Mouse (Mus musculus) heart, embryonic 15.5 days (tissue): Measurements from ENCODE around the gene Tcl1b3. TPM values are rescaled to one million over a fixed set of nuclear protein-coding genes. Genes with fewer than 3 reads are reported as not detected.
"Not testable (repeated sequence)": the region's sequence is repeated elsewhere in the genome, so short reads cannot be mapped to it uniquely, and the experiment has no call there.

Experiments used
- ATAC-seq: fragments of 200-750 bp; cut with Nextera tagmentation; replicated peaks from 2 replicates; pipeline ENCODE4 v1.8.0; 2017; ENCODE audit warnings: low read depth, moderate TSS enrichment; ENCODE audit not compliant: insufficient number of reproducible peaks, insufficient read depth, low FRiP score
- H3K27ac ChIP-seq: fragments of 300-500 bp; sonication (generic); 2 replicates; pipeline ENCODE4 v1.5.1; 2015; ENCODE audit warnings: mild to moderate bottlenecking, inconsistent platforms
- H3K27me3 ChIP-seq: fragments of 300-500 bp; sonication (generic); 2 replicates; pipeline ENCODE4 v1.6.1; 2015; ENCODE audit warnings: inconsistent platforms
- H3K36me3 ChIP-seq: fragments of 300-500 bp; sonication (generic); 2 replicates; pipeline ENCODE4 v1.6.1; 2015; ENCODE audit warnings: mild to moderate bottlenecking, inconsistent platforms
- H3K4me1 ChIP-seq: fragments of 300-500 bp; sonication (generic); replicated peaks from 2 replicates; pipeline ENCODE4 v1.6.1; 2015; ENCODE audit warnings: inconsistent platforms
- H3K4me2 ChIP-seq: fragments of 300-500 bp; sonication (generic); 2 replicates; pipeline ENCODE4 v1.6.1; 2015; ENCODE audit warnings: inconsistent platforms, mild to moderate bottlenecking, moderate library complexity
- H3K4me3 ChIP-seq: fragments of 300-500 bp; sonication (generic); 2 replicates; pipeline ENCODE4 v1.5.1; 2015; ENCODE audit warnings: mild to moderate bottlenecking, inconsistent platforms
- H3K9ac ChIP-seq: fragments of 300-500 bp; sonication (generic); 2 replicates; pipeline ENCODE4 v1.6.1; 2015; ENCODE audit warnings: mild to moderate bottlenecking, inconsistent platforms
- H3K9me3 ChIP-seq: fragments of 300-500 bp; sonication (generic); replicated peaks from 2 replicates; pipeline ENCODE4 v1.6.1; 2016; ENCODE audit warnings: inconsistent platforms
- WGBS: fragments of 180-500 bp; shearing (Covaris S2); methylation state at CpG from one replicate; pipeline ENCODE4 v1.1.7; 2015; ENCODE audit warnings: mixed read lengths; 5-methylcytosine and 5-hydroxymethylcytosine counted together
- polyA plus RNA-seq: library from polyadenylated mRNA; unstranded; fragments of >200 nt; fragmentation: Nextera tagmentation; extraction: Ambion mirVana; gene quantifications from 2 replicates; pipeline ENCODE4 v1.2.1, GENCODE M21; 2015

Tcl1b3 gene
- polyA plus RNA-seq, 1 experiment from 2014 or later, result not detected

DNA sequence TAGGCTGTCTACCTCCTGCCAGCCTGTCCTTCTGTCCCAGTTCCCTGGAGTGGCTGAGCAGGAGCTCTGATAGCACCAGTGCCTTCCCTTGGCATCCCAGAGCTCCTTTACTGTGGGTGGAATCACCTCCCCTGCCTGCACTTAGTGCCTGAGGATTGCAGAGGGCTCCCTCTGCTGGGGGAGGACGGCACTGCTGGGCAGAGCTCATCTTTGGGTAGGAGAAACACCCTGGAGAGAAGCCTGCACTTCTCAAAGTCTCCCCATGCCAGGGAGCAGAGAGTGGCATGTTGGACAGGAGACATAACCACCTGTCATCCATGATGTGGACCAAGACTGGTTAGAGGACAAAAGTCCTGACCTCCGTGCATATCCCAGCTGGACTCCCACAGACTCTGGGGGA, 1.9 kb upstream of the Tcl1b3 start:
- H3K9me3 ChIP-seq, H3K36me3 ChIP-seq, H3K4me1 ChIP-seq, H3K4me3 ChIP-seq, H3K9ac ChIP-seq, ATAC-seq, H3K27me3 ChIP-seq, H3K27ac ChIP-seq, H3K4me2 ChIP-seq: not testable (repeated sequence)
- 38% methylated on average over 2 of the region's 2 CpGs for WGBS

DNA sequence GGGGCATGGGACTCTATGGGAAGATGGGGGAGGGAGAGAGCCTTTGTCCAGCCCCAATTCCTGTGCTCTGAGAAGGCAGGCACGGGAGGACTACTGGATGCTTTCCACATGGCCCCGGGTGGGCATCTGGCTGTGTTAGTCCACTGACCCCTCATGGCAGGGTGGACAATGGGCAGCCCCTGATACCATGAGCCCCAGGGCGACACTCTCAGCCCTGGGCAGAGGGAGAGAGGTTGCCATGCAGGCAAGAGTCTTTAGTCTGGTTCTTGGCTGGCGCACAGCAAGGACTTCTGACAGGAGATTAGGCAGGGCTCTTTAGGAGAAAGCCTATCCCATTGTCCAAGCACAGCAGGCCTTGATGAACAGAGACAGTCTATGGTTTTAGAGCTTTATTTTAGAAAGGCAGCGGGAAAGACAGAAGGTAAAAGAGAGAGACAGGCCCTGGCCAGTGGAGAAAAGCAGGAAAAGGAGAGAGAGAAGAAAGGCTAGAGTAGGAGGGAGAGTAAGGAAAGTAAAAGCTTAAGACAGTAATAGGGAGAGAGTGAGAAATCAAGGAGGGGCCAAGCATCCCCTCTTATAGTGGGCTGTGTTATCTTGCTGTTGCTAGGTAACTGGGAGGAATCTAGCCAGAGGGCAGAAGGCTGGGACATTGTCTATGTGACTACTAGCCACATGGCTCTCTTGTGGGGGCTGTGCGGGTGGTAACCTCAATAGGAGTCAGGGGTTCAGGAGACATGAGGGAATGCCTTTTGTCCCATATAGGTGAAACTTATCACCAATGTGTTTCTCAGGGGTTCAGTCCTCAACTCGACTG, 9.0 kb downstream of the Tcl1b3 start:
- not testable (repeated sequence) for H3K27ac ChIP-seq, H3K9me3 ChIP-seq, H3K9ac ChIP-seq, ATAC-seq, H3K4me3 ChIP-seq, H3K27me3 ChIP-seq, H3K36me3 ChIP-seq, H3K4me2 ChIP-seq, H3K4me1 ChIP-seq
- WGBS, result 56% methylated on average over 7 of the region's 7 CpGs

DNA sequence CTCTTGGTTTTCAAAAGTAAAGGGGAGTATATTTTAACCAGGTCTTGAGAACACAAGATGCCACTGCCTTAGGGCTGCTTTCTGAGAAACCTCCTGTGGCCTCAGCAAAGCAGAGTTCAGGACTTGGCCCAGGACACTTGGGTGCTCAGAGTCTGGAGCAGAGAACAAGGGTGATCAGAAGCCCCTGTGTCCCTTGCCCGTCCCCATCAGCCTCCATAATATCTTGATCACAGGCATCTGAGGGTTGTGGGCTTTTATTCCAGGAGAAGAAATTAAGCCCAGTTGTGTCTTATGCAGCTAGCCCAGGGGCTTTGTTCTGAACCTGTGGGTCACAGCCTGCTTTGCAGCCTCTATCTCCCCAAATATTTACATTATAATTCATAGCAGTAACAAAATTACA, 10.8 kb downstream of the Tcl1b3 start, which contains the start of gene Tcl1b4:
Gene Tcl1b4 (plus strand): TSS at position 301 of the 400 bp plus-strand sequence.
- H3K9me3 ChIP-seq, H3K4me2 ChIP-seq, H3K9ac ChIP-seq, H3K36me3 ChIP-seq, H3K27me3 ChIP-seq, H3K27ac ChIP-seq, H3K4me1 ChIP-seq, ATAC-seq, H3K4me3 ChIP-seq: not testable (repeated sequence)
- WGBS, result 70% methylated on average over 1 of the region's 1 CpGs

DNA sequence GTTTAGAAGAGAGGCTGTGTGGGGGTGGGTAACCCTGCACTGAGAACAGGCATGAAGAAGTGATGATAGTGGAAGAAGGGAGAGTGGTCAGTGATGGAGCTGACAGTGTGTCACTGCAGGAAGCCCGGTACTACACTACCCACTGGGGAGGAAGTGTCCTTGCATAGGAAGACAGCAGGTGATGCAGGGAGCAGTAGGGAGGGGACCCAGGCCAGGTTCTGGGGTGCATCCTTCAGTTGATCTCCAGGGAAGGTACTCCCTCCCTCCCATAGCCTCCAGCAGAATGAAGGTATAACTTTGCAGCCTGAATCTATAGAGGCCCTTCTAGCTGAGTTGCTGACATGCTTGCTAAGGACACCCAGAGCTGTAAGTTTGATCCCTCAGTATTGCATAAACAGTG, 16.2 kb downstream of the Tcl1b3 start:
- H3K9me3 ChIP-seq, result no peaks in the 10 kb centered on the region
- no peak overlapping the region for H3K4me3 ChIP-seq
- H3K27me3 ChIP-seq, result no peaks in the 10 kb centered on the region
- H3K4me1 ChIP-seq, result no peaks in the 10 kb centered on the region
- no peaks in the 10 kb centered on the region for H3K36me3 ChIP-seq
- no peak overlapping the region for H3K9ac ChIP-seq
- 36% methylated on average over 1 of the region's 1 CpGs for WGBS
- ATAC-seq, result no peak
- H3K4me2 ChIP-seq, result no peak overlapping the region
- no peak overlapping the region for H3K27ac ChIP-seq

DNA sequence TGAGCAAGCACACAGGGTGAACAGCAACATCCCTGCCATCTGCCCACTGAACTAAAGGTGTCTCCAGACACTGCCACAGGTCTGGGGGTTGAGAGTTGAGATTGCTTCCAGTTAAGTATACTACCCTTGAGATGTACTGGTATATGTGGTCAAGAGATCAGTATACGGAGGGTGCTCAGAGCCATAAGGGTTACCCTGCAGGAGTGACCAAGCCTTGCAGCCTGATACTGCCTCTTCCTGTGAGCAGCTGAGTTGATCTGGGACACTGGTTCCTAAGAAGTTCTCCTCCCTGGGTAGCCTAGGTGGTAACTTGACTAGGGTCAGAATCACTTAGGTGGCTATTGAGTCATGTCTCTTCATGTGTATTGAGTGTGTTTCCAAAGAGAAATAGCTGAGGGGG, 17.6 kb downstream of the Tcl1b3 start:
- 89% methylated on average over 1 of the region's 1 CpGs for WGBS
- Histone ChIP-seq H3K9ac (no peak overlapping the region), H3K27ac (no peak overlapping the region), H3K27me3 (no peaks in the 10 kb centered on the region), H3K9me3 (no peaks in the 10 kb centered on the region), H3K4me1 (no peaks in the 10 kb centered on the region), H3K4me3 (no peak overlapping the region), H3K4me2 (no peak overlapping the region), H3K36me3 (no peaks in the 10 kb centered on the region)
- no peak for ATAC-seq

DNA sequence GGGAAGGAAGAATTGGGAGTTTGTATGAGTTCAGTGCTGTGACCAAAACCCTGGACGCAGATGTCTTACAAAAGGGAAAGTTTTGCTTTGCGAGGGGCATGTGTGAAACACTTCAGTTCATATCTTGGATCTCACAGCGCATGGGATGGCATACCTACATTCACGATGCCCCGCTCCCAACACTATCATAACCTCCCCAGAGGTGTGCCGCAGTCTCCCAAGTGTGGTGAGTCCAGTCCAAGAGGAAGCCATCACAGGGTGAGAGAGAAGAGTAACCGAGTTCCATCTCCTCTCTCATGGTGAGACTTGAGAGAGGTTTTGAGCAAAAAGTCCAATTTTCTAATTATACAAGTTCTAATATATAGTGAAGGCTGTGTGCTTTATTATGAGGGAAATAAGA, 18.4 kb downstream of the Tcl1b3 start:
- WGBS, result 87% methylated on average over 7 of the region's 7 CpGs
- H3K9ac ChIP-seq, result no peak overlapping the region
- no peaks in the 10 kb centered on the region for H3K4me1 ChIP-seq
- no peaks in the 10 kb centered on the region for H3K9me3 ChIP-seq
- H3K27me3 ChIP-seq, result no peaks in the 10 kb centered on the region
- no peak overlapping the region for H3K27ac ChIP-seq
- no peak overlapping the region for H3K4me2 ChIP-seq
- no peak overlapping the region for H3K4me3 ChIP-seq
- no peaks in the 10 kb centered on the region for H3K36me3 ChIP-seq
- ATAC-seq, result no peak

DNA sequence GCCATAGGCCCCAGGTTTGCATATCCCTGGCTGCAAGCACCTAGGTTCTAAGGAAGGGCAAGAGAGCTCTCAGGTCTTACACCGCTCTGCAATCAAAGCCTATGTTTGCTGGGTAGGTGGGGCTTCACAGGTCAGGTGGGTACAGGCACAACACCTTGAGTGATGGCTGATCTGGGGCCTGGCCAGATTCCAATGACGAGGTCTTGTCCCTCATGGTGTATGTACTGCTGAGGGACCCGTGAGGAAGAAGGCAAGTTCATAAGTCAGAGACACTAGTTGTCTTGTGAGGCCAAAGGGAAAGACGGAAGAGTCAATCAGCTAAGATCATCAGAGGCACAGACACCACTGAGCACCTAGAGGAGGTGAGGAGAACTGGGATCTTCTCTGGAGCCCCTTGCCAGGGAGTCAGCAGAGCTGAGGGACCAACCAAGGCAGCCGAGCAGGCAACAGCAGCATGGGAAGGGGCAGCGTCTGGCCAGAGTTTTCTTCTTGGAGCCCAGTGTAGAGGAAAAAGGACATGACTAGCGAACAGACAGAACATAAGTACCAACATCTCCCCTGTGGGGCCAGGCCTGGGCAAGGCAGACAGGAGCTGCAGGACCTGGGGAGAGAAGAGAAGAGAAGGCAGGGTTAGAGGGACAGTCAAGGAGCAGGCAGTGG, 26.4 kb downstream of the Tcl1b3 start:
- no peaks in the 10 kb centered on the region for H3K4me1 ChIP-seq
- H3K4me2 ChIP-seq, result no peak overlapping the region
- WGBS, result 80% methylated on average over 7 of the region's 7 CpGs
- no peaks in the 10 kb centered on the region for H3K36me3 ChIP-seq
- no peaks in the 10 kb centered on the region for H3K27me3 ChIP-seq
- no peak overlapping the region for H3K27ac ChIP-seq
- no peaks in the 10 kb centered on the region for H3K9me3 ChIP-seq
- H3K4me3 ChIP-seq, result no peak overlapping the region
- no peak overlapping the region for H3K9ac ChIP-seq
- no peak for ATAC-seq

DNA sequence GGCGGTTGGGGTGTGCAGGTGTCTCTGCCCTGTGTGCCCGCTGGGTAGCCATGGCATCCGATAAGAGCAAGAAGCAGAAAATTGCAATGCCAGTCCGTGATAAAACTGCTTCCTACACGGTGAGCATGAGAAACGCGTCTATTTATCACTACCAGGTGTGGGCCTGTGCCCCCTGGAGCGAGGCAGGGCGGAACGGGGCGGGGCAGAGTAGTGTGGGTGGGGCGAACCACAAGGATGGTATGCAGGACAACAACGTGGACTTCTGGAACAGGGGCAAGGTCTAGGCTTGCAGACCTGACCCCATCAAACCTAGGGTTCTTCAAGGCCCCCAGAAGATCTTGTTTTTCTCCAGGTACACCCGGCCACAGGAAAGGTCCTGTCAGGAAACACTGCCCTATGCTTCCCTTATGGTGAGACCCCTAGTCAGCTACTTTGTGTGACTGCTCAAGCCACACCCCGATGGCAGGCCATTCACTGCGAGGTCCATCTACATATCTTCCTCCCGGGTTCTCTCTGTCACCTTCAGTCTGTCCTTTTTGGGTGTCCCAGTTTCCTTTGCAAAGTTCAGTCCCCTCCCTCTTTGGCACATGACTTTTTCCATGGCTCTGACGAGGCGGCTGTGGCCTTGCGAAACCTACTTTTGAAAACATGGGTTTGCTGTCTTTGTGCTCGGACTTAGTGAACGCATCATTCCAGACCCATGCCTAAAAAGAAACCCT, 31.9 kb downstream of the Tcl1b3 start, which contains the start of gene Tcl1:
Gene Tcl1 (minus strand): TSS at position 193 of the 719 bp plus-strand sequence.
- 82% methylated on average over 22 of the region's 22 CpGs for WGBS
- Histone ChIP-seq H3K36me3 (no peaks in the 10 kb centered on the region), H3K4me3 (no peak within 1 kb of the TSS), H3K27me3 (no peaks in the 10 kb centered on the region), H3K27ac (no peak within 1 kb of the TSS), H3K4me1 (no peaks in the 10 kb centered on the region), H3K9me3 (no peaks in the 10 kb centered on the region), H3K4me2 (no peak within 1 kb of the TSS), H3K9ac (no peak within 1 kb of the TSS)
- ATAC-seq, result no peak

DNA sequence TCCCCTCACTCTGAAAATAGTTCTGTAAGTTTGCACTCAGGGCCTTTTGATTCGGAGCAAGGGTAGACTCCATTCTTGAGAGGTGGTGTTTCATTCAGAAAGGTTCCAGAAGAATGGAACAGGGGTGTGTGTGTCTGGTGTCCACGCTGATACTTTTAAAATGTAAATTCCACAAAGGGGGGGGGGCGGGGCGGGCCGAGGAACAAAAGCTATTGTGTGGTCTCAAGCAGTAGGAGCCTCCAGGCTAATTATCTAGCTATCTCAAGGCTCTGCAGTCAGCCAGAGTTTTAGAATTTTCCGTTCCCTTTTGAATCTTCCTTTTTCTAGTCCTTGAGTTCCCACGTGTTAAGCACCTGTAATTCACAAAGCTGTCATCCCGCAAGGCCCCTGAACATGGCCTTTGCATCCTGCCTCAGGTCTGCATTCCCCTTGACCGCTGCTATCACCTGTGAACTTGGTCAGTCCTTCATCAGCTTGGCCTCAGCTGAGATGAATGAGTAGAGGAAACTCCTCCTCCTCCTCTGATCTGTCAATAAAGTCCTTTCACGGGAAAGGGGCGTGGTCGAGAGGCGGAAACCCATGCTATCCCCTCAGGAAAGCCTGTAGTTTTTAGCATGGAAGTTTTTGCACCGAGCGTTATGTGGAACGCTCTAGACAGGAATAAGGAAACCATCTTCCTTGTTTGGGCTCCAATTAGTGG, 33.9 kb downstream of the Tcl1b3 start:
- 56% methylated on average over 16 of the region's 16 CpGs for WGBS

DNA sequence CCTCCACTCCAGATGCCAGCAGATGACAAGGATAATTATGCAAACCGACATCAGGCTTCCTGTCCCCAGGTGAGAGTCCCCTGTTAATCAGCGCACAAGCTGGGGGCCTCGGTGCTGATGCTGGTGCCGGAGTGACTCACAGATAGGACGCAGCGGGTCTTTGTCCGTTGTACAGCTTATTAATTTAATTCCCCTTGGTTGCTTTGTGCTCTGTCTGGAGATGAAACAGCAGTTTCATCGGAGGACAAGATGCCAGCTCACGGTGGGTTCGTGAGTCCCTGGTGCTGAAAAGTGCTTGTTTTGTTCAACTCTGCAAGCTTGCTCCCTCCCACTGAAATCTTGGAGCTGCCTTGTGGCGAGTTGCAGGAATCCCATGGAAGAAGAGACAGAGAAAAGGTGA, 43.5 kb downstream of the Tcl1b3 start:
- Histone ChIP-seq H3K9ac (no peak overlapping the region), H3K4me1 (no peaks in the 10 kb centered on the region), H3K4me3 (no peak overlapping the region), H3K9me3 (no peaks in the 10 kb centered on the region), H3K27ac (no peak overlapping the region), H3K27me3 (no peaks in the 10 kb centered on the region), H3K36me3 (no peaks in the 10 kb centered on the region), H3K4me2 (no peak overlapping the region)
- no peak for ATAC-seq
- WGBS, result 60% methylated on average over 11 of the region's 11 CpGs

More for the DNA sequence above, 33.9 kb downstream of the Tcl1b3 start:
- Histone ChIP-seq H3K4me3 (no peak overlapping the region), H3K36me3 (no peaks in the 10 kb centered on the region), H3K9ac (no peak overlapping the region), H3K27ac (no peak overlapping the region), H3K27me3 (no peaks in the 10 kb centered on the region), H3K4me2 (no peak overlapping the region), H3K4me1 (no peaks in the 10 kb centered on the region), H3K9me3 (no peaks in the 10 kb centered on the region)
- ATAC-seq, result no peak

DNA sequence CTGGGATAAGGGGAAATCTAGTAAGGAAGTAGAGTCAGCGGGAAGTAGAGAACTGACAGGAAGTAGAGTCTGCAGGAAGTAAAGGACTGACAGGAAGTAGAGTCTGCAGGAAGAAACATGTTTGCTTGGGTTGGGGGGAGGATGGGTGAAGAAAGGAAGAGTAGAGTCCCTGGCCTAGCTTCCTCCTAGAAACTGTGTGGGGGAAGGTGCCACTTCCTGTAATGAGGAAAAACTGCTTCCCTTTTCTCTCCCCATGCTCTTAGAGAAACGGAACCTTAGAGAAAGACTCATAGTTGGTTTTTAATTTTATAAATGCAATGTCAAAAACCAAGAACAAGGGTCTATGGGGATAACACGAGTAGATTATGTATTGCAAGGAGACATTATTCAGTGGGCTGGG, 44.2 kb downstream of the Tcl1b3 start:
- ATAC-seq, result no peak
- Histone ChIP-seq H3K4me1 (no peaks in the 10 kb centered on the region), H3K9me3 (no peaks in the 10 kb centered on the region), H3K4me3 (no peak overlapping the region), H3K27ac (no peak overlapping the region), H3K4me2 (no peak overlapping the region), H3K27me3 (no peaks in the 10 kb centered on the region), H3K9ac (no peak overlapping the region), H3K36me3 (no peaks in the 10 kb centered on the region)
- WGBS, result 68% methylated on average over 3 of the region's 3 CpGs
